Mouse (Mus musculus) liver, embryonic 14.5 days (tissue): ENCODE measurements around the gene Rel.

Source experiments
- CTCF ChIP-seq: IDR thresholded peaks from 2 replicates; pipeline ENCODE4 v1.5.1; 2016; ENCODE audit warnings: antibody characterized with exemption, low read depth, control low read depth
- EP300 ChIP-seq: IDR thresholded peaks from 2 replicates; pipeline ENCODE4 v1.6.1; 2016; ENCODE audit warnings: antibody characterized with exemption, low read depth

DNA sequence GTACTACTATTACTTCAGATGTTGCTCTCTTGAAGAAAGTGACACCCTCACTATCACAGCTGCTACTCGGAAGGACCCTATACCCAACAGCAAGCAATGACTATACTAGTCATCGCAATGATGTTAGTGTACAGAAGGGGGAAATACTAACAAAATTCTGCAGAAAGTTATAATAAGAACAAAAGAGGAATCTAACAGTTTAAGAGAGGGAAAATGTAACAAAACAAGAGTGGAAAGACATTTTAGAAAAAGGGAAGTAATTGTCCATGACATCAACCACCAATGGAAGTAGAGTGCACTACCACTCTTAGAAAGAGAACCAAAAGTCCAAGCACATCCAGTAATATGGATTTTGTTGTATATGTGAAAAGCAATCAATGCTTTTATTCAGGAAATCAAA, 8.1 kb downstream of the Rel start:
- TF ChIP-seq CTCF = no peak
- no peak for TF ChIP-seq EP300
